Mouse (Mus musculus): ENCODE measurements around the gene Tnfrsf26. TPM values are rescaled to one million over a fixed set of nuclear protein-coding genes. Genes with fewer than 3 reads are reported as not detected.

Tnfrsf26 gene
- polyA plus RNA-seq, 1 experiment, result 0.10 TPM

GRCm38 (mm10) chr7:143629501-143629900 lies 979 bp upstream of the Tnfrsf26 start:
- H3K4me1 ChIP-seq (ENCODE audit: control insufficient read depth, insufficient read depth, low read length), result no peaks in the 10 kb centered on the region
- H3K27ac ChIP-seq (ENCODE audit: insufficient read depth, low read length), result no peak overlapping the region
- TF ChIP-seq POLR2A (IDR thresholded peaks at IDR 0.05; ENCODE audit: extremely low read depth, insufficient read depth, low read length) (no peak), CTCF (IDR thresholded peaks at IDR 0.05; ENCODE audit: extremely low read depth, insufficient read depth, low read length) (no peak)
- H3K4me3 ChIP-seq (ENCODE audit: insufficient read depth, low read length), result no peak overlapping the region

GRCm38 (mm10) chr7:143627555-143628286 lies 801 bp downstream of the Tnfrsf26 start:
- TF ChIP-seq CTCF (IDR thresholded peaks at IDR 0.05; ENCODE audit: extremely low read depth, insufficient read depth, low read length), result no peak
- no peak for TF ChIP-seq POLR2A (IDR thresholded peaks at IDR 0.05; ENCODE audit: extremely low read depth, insufficient read depth, low read length)
- no peaks in the 10 kb centered on the region for H3K4me1 ChIP-seq (ENCODE audit: control insufficient read depth, insufficient read depth, low read length)
- no peak overlapping the region for H3K27ac ChIP-seq (ENCODE audit: insufficient read depth, low read length)
- H3K4me3 ChIP-seq (ENCODE audit: insufficient read depth, low read length), result no peak overlapping the region

- Histone ChIP-seq H3K27ac (ENCODE audit: insufficient read depth, low read length) (no peak overlapping the region), H3K4me3 (ENCODE audit: insufficient read depth, low read length) (no peak overlapping the region), H3K4me1 (ENCODE audit: control insufficient read depth, insufficient read depth, low read length) (no peaks in the 10 kb centered on the region)
- TF ChIP-seq POLR2A (IDR thresholded peaks at IDR 0.05; ENCODE audit: extremely low read depth, insufficient read depth, low read length), result no peak
Measured at GRCm38 (mm10) chr7:143626178-143626577, 2.3 kb downstream of the Tnfrsf26 start.

DNA sequence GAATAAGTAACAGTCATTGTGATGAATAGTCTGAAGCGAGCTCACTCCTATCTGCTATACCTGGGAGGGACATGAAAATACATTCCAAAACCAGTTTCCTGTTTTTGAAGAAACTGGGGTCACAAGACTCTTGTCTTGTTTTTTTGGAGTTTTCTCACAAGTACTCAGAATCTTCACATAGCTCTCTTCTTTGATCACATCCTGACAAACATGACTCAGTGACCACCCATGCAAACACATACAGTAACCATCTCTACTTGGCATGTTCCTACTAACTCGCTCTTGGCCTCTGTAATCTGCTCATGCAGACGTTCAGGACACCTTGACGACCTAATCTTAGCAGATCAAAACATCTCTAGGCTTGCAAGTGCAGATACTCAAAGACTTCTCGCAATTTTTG lies 3.4 kb downstream of the Tnfrsf26 start:
- H3K27ac ChIP-seq (ENCODE audit: insufficient read depth, low read length), result no peak overlapping the region
- TF ChIP-seq CTCF (IDR thresholded peaks at IDR 0.05; ENCODE audit: extremely low read depth, insufficient read depth, low read length) (no peak), POLR2A (IDR thresholded peaks at IDR 0.05; ENCODE audit: extremely low read depth, insufficient read depth, low read length) (no peak)
- H3K4me3 ChIP-seq (ENCODE audit: insufficient read depth, low read length), result no peak overlapping the region
- no peaks in the 10 kb centered on the region for H3K4me1 ChIP-seq (ENCODE audit: control insufficient read depth, insufficient read depth, low read length)

DNA sequence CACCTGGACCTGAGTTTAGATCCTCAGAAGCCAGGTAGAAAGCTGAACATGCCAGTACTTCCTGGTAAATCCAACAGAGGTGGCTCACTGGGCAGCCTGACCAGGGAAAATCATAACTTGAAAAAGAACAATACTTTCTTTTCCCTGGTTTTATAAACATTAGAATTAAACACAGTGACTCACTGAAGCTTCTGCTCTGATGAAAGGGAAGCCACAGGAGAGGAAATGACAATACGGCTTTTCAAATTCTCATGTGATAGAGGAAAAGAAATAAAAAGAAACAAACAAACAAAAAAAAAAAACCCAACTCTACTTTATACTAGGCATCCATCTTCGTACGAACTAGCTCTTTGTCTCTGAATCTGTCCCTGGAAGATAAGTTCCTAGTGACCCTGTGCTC lies 4.0 kb downstream of the Tnfrsf26 start:
- Histone ChIP-seq H3K27ac (ENCODE audit: insufficient read depth, low read length) (no peak overlapping the region), H3K4me1 (ENCODE audit: control insufficient read depth, insufficient read depth, low read length) (no peaks in the 10 kb centered on the region), H3K4me3 (ENCODE audit: insufficient read depth, low read length) (no peak overlapping the region)
- TF ChIP-seq POLR2A (IDR thresholded peaks at IDR 0.05; ENCODE audit: extremely low read depth, insufficient read depth, low read length), result no peak
- TF ChIP-seq CTCF (IDR thresholded peaks at IDR 0.05; ENCODE audit: extremely low read depth, insufficient read depth, low read length), result no peak

DNA sequence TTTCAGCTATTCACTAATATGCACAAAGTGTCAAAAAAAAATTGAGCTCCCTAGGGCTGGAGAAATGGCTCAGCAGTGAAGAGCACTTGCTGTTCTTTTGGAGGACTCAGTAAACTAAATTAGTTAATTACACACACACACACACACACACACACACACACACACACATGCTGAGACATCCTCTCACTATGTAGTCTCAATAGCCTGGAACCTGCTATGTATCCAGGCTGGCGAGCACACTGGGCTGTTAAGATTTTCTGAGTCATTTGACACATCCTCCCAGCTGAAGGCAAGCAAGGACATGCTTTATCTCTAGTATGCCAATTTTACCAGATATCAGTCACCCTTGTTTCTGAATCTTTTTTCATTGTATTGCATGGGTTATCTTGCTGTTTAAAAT lies 7.6 kb downstream of the Tnfrsf26 start:
- no peak overlapping the region for H3K4me3 ChIP-seq (ENCODE audit: insufficient read depth, low read length)
- H3K27ac ChIP-seq (ENCODE audit: insufficient read depth, low read length), result no peak overlapping the region
- H3K4me1 ChIP-seq (ENCODE audit: control insufficient read depth, insufficient read depth, low read length), result no peaks in the 10 kb centered on the region
- TF ChIP-seq POLR2A (IDR thresholded peaks at IDR 0.05; ENCODE audit: extremely low read depth, insufficient read depth, low read length) (no peak), CTCF (IDR thresholded peaks at IDR 0.05; ENCODE audit: extremely low read depth, insufficient read depth, low read length) (no peak)

GRCm38 (mm10) chr7:143614404-143615135 lies 14.0 kb downstream of the Tnfrsf26 start:
- H3K4me1 ChIP-seq (ENCODE audit: control insufficient read depth, insufficient read depth, low read length), result no peaks in the 10 kb centered on the region

DNA sequence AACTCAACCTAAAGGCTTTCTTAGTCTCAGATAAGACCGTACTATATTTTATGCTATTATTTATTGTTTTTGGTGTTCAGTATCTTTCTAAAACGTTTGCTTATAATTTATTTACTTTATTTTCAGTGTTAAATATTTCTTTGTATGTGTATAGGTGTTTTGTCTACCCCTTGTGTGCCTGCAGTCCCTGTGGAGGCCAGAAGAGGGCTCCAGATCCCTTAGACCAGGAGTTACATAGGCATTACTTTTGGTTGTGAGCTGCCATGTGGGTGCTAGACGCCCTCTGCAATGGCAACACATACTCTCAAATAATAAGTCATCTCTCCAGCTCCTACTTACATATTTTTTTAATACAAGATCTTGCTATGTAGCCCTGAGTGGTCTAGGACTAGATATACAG lies 16.3 kb downstream of the Tnfrsf26 start:
- TF ChIP-seq CTCF (IDR thresholded peaks at IDR 0.05; ENCODE audit: extremely low read depth, insufficient read depth, low read length) (0 out of 2 replicates have a peak, but pooled peaks have one; percentile 9), POLR2A (IDR thresholded peaks at IDR 0.05; ENCODE audit: extremely low read depth, insufficient read depth, low read length) (no peak)
- no peaks in the 10 kb centered on the region for H3K4me1 ChIP-seq (ENCODE audit: control insufficient read depth, insufficient read depth, low read length)
- H3K27ac ChIP-seq (ENCODE audit: insufficient read depth, low read length), result no peak overlapping the region
- no peak overlapping the region for H3K4me3 ChIP-seq (ENCODE audit: insufficient read depth, low read length)

More at GRCm38 (mm10) chr7:143614404-143615135, 14.0 kb downstream of the Tnfrsf26 start:
- no peak for TF ChIP-seq CTCF (IDR thresholded peaks at IDR 0.05; ENCODE audit: extremely low read depth, insufficient read depth, low read length)
- TF ChIP-seq POLR2A (IDR thresholded peaks at IDR 0.05; ENCODE audit: extremely low read depth, insufficient read depth, low read length), result no peak
- H3K4me3 ChIP-seq (ENCODE audit: insufficient read depth, low read length), result no peak overlapping the region
- no peak overlapping the region for H3K27ac ChIP-seq (ENCODE audit: insufficient read depth, low read length)

- Histone ChIP-seq H3K27ac (ENCODE audit: insufficient read depth, low read length) (no peak overlapping the region), H3K4me1 (ENCODE audit: control insufficient read depth, insufficient read depth, low read length) (no peaks in the 10 kb centered on the region), H3K4me3 (ENCODE audit: insufficient read depth, low read length) (no peak overlapping the region)
- TF ChIP-seq POLR2A (IDR thresholded peaks at IDR 0.05; ENCODE audit: extremely low read depth, insufficient read depth, low read length) (no peak), CTCF (IDR thresholded peaks at IDR 0.05; ENCODE audit: extremely low read depth, insufficient read depth, low read length) (no peak)
Measured at GRCm38 (mm10) chr7:143605321-143605720, 23.2 kb downstream of the Tnfrsf26 start.

DNA sequence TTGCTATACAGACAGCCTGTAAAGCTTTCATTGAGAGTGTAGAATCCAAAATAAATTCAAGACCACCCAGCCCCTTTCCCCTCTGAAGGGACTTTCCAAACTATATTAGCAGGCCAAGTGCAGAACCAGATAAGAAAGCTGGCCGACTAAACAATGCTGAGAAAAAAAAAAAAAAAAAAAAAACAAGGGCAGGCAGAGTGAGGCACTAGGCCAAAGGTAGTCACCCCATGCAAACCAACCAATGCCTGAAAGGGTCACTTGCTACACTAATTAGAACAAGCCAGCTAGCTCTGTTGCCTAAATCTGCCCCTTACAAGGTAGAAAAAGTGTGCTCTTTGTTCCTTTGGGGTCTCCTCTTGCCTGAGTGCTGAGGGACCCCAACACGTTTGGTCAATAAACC lies 23.6 kb downstream of the Tnfrsf26 start:
- Histone ChIP-seq H3K4me1 (ENCODE audit: control insufficient read depth, insufficient read depth, low read length) (no peaks in the 10 kb centered on the region), H3K27ac (ENCODE audit: insufficient read depth, low read length) (no peak overlapping the region), H3K4me3 (ENCODE audit: insufficient read depth, low read length) (no peak overlapping the region)
- TF ChIP-seq POLR2A (IDR thresholded peaks at IDR 0.05; ENCODE audit: extremely low read depth, insufficient read depth, low read length), result no peak
